Mouse (Mus musculus) liver, postnatal 0 days (tissue): ENCODE data around the gene Tuba1a.

Source experiments
- CTCF ChIP-seq: sonication (generic); IDR thresholded peaks from 2 replicates; pipeline ENCODE4 v1.5.1; 2016; ENCODE audit warnings: antibody characterized with exemption, low read depth
- EP300 ChIP-seq: IDR thresholded peaks from 2 replicates; pipeline ENCODE4 v1.6.1; 2016; ENCODE audit warnings: antibody characterized with exemption, low read depth, mild to moderate bottlenecking

DNA sequence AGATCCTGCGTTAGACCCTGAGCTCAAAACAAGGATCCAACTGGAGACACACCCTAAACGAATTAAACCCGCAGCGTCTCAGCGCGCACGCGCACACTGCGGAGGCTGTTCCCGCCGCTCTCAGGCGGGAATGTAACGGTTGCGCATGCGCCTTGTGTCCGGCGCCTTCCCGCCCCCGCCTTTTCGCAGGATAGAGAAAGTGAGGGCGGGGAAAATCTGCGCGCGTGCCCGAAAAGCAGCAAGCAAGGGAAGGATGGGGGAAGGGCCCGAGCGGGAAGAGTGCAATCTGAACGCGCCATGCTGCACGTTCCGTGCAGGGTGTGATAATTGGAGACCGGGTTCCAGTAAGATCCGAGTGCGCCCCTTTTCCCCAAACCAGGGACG, 19.7 kb downstream of the Tuba1a start:
- TF ChIP-seq CTCF (no peak), EP300 (peak; percentile 77; the same call in 1 of the 2 replicates)
